Mouse (Mus musculus) R1 (cell line): ENCODE data around the gene Anapc11.

ENCODE experiments used
- DNase-seq: peaks from one replicate; pipeline ENCODE4 v3.0.0-alpha.2; 2018; ENCODE audit warnings: low read depth, low spot score

Anapc11 gene

GRCm38 (mm10) chr11:120627468-120628300 is 29.5 kb downstream of the Anapc11 start:
- peak; percentile 70 for DNase-seq

DNA sequence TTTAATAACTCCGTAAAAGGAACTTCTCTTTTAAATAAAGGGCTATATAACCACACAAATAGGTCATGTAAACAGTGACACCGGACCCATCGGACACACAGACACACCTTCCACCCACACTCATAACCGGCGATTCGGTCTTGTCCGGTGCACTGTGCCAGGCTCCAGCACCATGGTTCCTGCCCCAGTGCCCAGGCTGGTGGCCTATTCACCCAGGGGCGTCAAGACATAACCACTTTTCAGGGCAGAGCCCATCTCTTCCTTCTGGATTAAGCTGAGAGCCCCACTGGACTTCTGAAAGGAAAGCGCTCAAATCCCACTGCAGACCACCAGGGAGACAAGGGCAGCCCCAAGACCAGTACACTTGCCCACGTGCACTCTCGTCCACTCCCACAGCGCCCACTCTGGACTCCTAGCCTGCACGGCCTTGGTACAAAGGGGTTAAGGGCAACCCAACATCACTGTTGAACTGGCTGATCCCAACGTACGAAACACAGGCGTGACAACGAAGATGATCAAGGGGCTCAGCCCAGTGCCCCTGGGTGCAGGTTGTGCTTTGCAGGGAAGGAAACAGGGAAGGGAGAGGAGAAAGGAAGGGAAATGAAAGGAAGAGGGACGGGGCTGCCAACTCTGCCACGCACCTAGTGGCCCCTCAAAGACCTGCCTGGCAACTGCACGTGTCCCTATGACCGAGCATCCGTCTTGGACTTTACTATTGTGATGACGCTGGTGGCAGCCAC is 30.6 kb downstream of the Anapc11 start:
- no peak for DNase-seq

DNA sequence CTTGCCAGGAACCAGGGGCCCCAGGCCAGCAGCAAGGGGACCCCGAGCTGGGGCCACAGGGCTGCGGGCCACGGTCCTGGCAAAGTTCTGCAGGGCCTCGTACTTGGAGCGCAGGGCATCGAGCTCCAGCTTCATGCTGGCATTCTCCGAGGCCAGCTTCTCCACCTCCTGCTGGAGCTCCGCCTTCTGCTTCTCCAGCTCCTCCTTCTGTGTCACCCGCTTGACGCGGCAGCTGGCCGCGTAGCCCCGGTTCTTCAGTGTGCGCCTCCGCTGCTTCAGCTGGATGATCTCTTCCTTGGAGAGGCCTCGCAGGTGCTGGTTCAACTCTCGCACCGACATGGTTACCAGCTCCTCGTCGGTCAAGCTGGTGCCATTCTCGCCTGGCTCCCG is 31.1 kb downstream of the Anapc11 start:
- DNase-seq: peak; percentile 47

DNA sequence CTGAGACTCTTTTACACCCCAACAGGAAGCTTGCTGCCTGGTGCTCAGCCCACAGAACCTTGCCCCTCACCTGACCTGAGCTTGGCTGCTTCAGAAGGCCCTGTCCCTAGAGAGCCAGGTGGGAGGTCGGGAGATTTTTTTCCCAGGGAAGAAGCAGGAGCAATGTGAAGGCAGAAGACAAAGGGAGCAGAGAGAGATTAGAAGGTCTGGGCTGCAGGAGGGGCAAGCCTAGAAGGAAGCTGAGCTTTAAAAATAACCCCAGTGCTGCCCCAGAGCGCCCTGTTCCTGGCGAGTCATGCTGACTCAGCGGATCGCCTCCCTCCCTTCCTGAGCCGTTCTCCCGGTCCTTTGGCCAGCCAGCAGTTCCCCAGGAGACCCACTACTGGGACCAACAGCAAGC is 31.7 kb downstream of the Anapc11 start:
- DNase-seq: peak; percentile 50

DNA sequence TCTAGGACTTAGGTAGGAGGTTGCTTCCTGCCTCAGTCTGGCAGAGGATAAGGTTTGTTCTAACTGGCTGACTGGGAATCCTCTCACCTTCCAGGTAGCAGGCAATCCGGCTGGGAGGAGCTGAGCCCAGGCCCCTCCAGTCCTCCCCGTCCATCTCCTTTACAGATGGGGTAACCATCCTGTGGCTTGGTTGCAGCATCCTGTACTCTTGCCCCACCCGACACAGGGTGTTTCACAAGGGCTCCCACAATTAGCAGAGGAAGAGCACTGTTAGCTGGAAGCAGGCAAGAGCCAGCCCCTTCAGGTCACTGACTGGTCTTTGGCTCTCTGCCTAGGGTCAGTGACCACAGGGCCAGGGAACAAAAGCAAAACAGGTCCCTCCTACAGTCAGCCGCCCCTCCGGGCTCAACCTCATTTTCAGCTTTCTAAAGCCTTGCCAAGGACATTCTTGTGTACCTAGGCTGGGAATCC is 32.2 kb downstream of the Anapc11 start:
- no peak for DNase-seq

GRCm38 (mm10) chr11:120630881-120631725 is 32.9 kb downstream of the Anapc11 start:
- no peak for DNase-seq

DNA sequence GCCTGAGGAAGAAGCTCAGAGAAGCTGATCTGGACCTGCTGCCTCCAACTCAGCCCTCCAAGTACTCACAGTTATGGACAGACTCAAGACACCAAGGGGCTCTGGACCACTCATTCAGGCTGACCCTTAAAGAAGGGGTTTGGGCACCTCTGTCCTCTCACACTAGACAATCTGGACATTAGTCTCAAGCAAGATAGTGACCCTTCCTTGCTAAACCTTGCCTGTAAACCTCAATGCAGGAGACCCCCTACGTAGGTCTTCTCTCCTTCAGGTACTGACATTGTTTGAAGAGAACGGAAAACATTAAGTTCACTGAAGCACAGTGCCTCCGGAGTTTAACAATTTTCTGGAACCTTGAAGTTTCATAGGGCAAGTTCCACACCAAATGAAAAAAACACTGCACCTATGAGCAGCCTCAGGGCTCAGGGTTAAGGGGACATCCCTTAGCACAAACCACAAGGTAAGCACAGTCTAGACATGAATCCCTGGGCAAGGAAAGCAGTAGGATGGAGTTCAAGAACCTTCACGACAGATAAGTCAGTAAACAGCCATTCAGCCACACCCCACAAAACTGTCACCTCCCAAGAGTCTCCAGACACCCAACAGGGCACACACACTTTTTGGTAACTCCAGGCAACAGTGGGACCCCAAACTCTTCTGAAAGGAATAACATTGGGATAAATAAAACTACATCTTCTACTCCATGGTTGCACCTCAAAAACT is 33.7 kb downstream of the Anapc11 start:
- no peak for DNase-seq

DNA sequence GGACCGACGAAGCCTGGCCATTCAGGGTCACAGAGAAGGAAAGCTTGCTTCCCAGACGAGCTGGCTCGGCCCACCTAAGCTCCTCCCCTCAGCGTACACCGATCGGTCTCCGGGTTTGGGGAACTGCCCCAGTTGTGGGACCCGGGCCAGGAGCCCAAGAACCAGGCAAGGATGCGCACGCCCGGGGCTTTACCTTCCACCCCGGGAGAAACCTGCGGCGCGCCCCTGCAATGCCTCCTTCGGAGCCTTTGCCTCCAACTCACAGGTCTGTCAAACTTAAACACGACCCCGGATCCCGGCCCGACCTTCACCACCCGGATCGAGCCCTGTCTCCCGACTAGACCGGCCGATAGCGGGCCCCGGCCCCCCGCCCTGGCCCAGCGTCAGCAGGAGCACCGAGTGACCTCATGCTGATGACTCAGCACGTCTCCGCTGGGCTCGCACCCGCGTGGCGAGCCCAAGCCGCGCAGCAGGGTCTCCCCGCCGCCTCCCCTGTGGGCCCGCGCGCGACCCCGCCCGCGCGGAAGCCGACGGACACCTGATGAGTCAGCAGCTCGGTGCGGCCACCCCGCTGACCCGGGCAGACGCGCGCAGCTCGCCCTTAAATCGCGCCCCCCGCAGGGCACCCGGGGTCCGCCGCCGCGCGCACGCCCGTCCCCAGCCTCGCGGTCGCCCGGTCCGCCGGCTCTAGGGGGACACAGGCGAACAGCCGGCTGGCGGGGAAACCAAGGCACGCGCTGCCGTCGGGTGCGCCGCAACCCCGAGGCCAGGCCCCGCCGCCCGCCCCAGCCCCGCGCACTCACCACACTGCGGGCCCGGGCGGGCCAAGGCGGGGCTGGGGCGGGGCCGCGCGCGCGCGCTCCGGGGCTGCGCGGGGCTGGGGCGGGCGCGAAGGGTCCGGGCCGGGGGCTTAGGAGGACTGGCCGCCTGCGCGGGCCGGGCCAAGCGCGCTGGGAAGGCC is 34.6 kb downstream of the Anapc11 start:
- peak; percentile 89 for DNase-seq

DNA sequence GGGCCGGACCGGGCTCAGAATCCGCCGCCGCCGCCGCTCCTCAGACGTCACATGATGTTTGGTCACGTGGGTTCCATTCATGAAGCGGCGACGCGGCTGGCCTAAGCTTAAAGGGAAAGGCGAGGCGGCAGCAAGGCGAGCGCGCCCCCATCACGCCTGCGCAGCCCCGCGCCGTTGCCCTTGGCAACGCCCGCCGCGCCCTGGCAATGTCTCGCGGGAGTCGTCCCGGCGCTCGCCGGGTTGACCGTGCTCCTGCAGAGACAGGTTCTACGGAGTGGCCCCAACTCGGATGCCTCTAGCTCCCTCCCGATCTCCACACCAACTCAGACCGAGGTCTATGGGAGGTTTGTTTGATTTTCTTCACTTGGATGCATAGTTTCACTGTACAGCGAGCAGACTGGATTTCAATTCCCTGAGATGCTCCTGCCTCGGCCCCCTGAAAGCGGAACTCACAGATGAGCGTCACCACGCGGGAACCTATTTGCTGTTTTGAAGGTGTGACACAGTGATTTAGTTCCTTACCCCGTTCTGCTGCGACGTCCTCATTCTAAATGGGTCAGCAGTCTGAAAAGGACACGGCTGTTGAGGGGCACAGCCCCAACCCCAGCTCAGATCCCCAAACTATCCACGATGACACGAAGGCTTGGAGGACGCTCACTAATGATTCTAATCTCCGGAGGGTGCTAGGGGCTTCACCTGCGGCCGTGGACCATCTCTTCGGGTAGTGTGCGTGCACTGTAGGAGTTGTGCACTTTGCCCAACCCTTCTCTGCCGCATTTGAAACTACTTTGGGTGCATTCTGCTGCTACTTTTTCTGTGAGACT is 35.5 kb downstream of the Anapc11 start, which contains the start of gene Mafg:
Mafg (minus strand) TSS at position 81 of the 824 bp plus-strand sequence.
- peak; percentile 97 for DNase-seq

- peak; percentile 66 for DNase-seq
These were observed 36.6 kb downstream of the Anapc11 start for GRCm38 (mm10) chr11:120634810-120635209.

DNA sequence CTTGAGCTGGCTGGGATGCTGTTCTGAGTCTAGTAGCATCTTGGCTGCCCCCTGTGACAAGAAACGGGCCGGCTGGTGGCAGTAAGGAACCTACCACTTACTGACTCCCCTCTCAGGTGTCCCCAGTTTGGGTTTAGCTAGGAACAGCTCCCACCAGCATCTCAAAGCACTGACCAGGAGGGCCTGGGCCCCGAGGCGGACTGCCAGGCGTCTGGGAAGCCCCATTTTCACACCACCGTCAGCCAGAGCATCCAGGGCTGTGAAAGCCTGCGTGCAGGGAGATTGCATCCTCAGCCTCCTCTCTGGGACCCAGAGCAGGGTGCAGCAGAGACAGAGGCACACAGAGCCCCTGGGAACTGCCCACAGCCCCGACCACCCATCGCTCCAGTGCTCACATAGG is 43.0 kb downstream of the Anapc11 start:
- no peak for DNase-seq

- DNase-seq: no peak
These were observed 43.6 kb downstream of the Anapc11 start for GRCm38 (mm10) chr11:120641869-120642268.

DNA sequence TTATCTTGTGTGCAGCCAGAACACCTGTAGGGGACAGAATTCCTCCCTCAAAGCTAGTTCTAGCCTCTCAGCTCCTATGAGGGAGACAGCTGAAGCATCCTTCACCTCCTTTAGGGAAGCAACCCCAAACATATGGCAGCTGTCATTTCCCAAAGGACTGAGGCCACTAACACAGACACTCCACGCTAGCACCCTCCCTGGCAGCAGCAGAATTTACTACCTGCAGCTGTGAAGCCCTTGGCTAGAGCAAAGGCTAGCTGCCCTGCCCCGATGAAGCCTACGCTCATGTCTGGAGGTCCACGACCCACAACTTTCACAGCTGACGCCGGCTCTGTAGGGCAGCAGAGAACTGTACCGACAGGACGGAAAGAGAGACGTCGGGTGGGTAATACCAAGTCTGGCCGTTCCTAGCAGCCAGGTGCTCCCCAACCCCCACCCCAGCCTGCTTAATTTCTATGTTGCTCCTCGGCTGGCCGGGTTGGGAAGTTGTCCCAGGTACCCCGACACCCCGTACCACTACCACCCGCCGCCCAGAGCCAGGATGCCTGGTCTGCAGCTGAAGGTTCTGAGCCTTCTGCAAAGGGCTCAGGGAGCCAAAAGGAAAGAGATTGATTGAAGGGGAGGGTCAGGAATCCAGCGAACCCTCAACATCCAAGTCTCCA is 44.8 kb downstream of the Anapc11 start:
- no peak for DNase-seq

- DNase-seq: peak; percentile 97
These were observed 45.4 kb downstream of the Anapc11 start, which contains the start of gene Pycr1 for GRCm38 (mm10) chr11:120643601-120643987. Gene Pycr1 (minus strand): TSS chr11:120643769.

DNA sequence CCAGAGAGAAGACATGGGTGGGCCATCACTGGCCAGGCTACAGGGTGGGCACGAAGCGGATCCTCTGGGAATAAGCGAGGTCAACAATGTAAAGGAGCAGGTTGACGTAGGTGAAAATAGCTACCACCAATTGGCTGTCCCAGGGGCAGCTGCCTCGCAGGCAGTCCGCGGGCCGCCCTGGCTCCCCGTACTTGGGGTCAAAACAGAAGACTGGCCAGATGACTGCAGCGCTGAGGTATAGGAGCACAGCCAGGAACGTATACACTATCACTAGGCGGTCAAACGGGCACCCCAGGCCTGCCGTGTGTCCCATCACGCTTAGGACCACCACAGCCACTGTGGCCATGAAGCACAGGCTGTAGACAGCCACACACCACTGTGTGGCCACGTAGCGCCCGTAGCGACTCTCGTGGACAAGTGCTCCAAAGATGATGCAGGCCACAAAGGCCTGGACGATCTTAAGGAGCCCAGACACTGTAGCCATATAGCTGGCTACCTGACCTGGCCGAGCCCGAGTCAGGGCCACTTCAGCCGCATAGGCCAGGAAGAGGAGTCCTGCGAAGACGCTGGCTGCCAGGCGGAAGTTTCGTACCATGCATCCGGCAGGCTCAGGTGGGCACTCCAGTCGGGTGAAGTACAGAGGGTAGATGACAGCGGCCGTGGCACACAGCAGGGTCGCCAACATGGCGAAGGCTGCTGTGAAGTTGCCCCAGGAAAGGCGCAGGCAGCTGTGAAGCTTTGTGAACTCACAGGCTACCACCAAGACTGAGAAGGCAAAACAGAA is 49.0 kb downstream of the Anapc11 start:
- DNase-seq: no peak

DNA sequence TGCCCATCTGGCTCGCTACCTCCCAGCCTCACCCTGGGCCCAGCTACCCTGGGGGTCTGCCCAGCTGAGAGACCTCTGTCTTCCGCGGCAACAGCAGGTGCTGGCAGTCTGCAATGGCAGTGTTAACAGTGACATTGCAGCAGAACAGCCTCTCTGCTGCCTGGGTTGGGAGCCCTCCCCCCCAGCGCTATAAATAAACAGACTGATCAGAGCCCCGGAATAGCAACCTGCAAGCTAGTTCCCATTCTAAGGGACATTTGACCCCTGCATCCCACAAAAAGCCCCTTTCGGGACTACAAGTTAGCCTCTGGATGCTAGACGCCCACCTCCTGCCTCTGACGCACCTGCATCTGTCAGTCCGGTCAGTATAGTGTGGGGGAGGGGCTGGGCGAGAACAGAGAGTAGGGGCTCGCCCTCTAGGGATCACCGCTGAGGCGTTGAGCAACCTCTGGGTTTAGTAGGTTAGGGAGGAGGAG is 49.8 kb downstream of the Anapc11 start, which contains the start of gene Myadml2:
Myadml2 (minus strand) TSS at position 158 of the 476 bp plus-strand sequence.
- DNase-seq: peak; percentile 89

DNA sequence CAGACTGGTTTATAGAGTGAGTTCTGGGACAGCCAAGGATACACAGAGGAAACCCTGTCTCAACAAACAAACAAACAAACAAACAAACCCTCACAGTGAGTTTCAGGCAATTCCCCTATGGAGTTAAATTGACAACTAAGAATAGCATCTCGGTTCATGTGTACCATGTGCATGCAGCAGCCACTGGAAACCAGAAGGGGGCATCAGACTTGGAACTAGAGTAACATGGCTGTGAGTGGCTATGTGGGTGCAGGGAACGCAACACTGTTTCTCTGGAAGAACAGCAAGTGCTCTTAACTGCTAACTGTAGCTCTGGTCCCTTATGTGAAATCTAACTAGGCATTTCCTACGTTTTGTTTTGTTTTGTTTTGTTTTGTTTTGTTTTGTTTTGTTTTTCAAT is 53.7 kb downstream of the Anapc11 start:
- peak; percentile 86 for DNase-seq
